Mouse (Mus musculus) cerebellum, adult 9-10 months (tissue): ENCODE measurements around the gene Il4ra.

Experiments
- DNase-seq: peaks from one replicate; pipeline ENCODE4 v3.0.0; 2022

Gene Il4ra

GRCm38 (mm10) chr7:125574832-125575231, 22.9 kb downstream of the Il4ra start:
- DNase-seq, result no peak

- DNase-seq, result no peak
Observed at GRCm38 (mm10) chr7:125575738-125576540, 24.0 kb downstream of the Il4ra start.

- DNase-seq, result peak; percentile 34
Observed at GRCm38 (mm10) chr7:125576982-125577381, 25.1 kb downstream of the Il4ra start.

GRCm38 (mm10) chr7:125577486-125578088, 25.7 kb downstream of the Il4ra start:
- DNase-seq, result peak; percentile 38

GRCm38 (mm10) chr7:125578106-125578505, 26.2 kb downstream of the Il4ra start:
- DNase-seq, result no peak

- DNase-seq, result no peak
Observed at GRCm38 (mm10) chr7:125579545-125580219, 27.8 kb downstream of the Il4ra start.

GRCm38 (mm10) chr7:125580220-125580549, 28.3 kb downstream of the Il4ra start:
- DNase-seq, result no peak

- DNase-seq, result no peak
Observed at GRCm38 (mm10) chr7:125580625-125581316, 28.9 kb downstream of the Il4ra start.

GRCm38 (mm10) chr7:125581317-125581672, 29.4 kb downstream of the Il4ra start:
- peak; percentile 85 for DNase-seq

GRCm38 (mm10) chr7:125583325-125584004, 31.5 kb downstream of the Il4ra start:
- no peak for DNase-seq

GRCm38 (mm10) chr7:125584005-125584369, 32.1 kb downstream of the Il4ra start:
- no peak for DNase-seq

GRCm38 (mm10) chr7:125586355-125586754, 34.4 kb downstream of the Il4ra start:
- DNase-seq, result no peak

GRCm38 (mm10) chr7:125588721-125589120, 36.8 kb downstream of the Il4ra start:
- no peak for DNase-seq

GRCm38 (mm10) chr7:125589896-125590295, 38.0 kb downstream of the Il4ra start:
- DNase-seq, result no peak

GRCm38 (mm10) chr7:125593831-125594230, 41.9 kb downstream of the Il4ra start:
- DNase-seq, result no peak

- no peak for DNase-seq
Observed at GRCm38 (mm10) chr7:125596406-125596805, 44.5 kb downstream of the Il4ra start.

- no peak for DNase-seq
Observed at GRCm38 (mm10) chr7:125597083-125597482, 45.2 kb downstream of the Il4ra start.

- DNase-seq, result no peak
Observed at GRCm38 (mm10) chr7:125597516-125598347, 45.8 kb downstream of the Il4ra start.

- no peak for DNase-seq
Observed at GRCm38 (mm10) chr7:125599373-125599973, 47.6 kb downstream of the Il4ra start.

- no peak for DNase-seq
Observed at GRCm38 (mm10) chr7:125600136-125600535, 48.2 kb downstream of the Il4ra start.

GRCm38 (mm10) chr7:125600612-125601279, 48.8 kb downstream of the Il4ra start:
- no peak for DNase-seq
